Mouse (Mus musculus): Measurements from ENCODE around the gene Tlr2. TPM values are rescaled to one million over a fixed set of nuclear protein-coding genes. Genes with fewer than 3 reads are reported as not detected.

The Tlr2 gene
- total RNA-seq, 2 experiments from 2014 or later, result 0.44 to 0.72 TPM

- intact Hi-C loops (cut with DNase I), result no loop called here
- no peak overlapping the region for H3K4me3 ChIP-seq
These were observed 25.1 kb downstream of the Tlr2 start for GRCm38 (mm10) chr3:83816372-83816925.

GRCm38 (mm10) chr3:83812863-83813262, 28.7 kb downstream of the Tlr2 start:
- DNase-seq (ENCODE audit: extremely low spot score in 1 of 2, low spot score in 2 of 2), result no peak
- H3K4me3 ChIP-seq, result no peak overlapping the region
- intact Hi-C loops (cut with DNase I), result no loop called here
- H3K27ac ChIP-seq, result no peak overlapping the region
- TF ChIP-seq CTCF (IDR thresholded peaks at IDR 0.05), result no peak

More at GRCm38 (mm10) chr3:83816372-83816925, 25.1 kb downstream of the Tlr2 start:
- TF ChIP-seq CTCF (IDR thresholded peaks at IDR 0.05), result no peak
- no peak for DNase-seq (ENCODE audit: extremely low spot score in 1 of 2, low spot score in 2 of 2)
- H3K27ac ChIP-seq, result no peak overlapping the region

- H3K4me3 ChIP-seq, result no peak overlapping the region
- DNase-seq (ENCODE audit: extremely low spot score in 1 of 2, low spot score in 2 of 2), result no peak
- intact Hi-C loops (cut with DNase I), result no loop called here
- H3K27ac ChIP-seq, result no peak overlapping the region
- TF ChIP-seq CTCF (IDR thresholded peaks at IDR 0.05), result no peak
These were observed 29.6 kb downstream of the Tlr2 start for GRCm38 (mm10) chr3:83811987-83812386.

GRCm38 (mm10) chr3:83808483-83808882, 33.1 kb downstream of the Tlr2 start:
- no peak for DNase-seq (ENCODE audit: extremely low spot score in 1 of 2, low spot score in 2 of 2)
- no peak overlapping the region for H3K4me3 ChIP-seq
- TF ChIP-seq CTCF (IDR thresholded peaks at IDR 0.05), result no peak
- H3K27ac ChIP-seq, result no peak overlapping the region
- intact Hi-C loops (cut with DNase I), result no loop called here

- TF ChIP-seq CTCF (IDR thresholded peaks at IDR 0.05), result no peak; the same call in none of the 2 replicates
- no peak for DNase-seq (ENCODE audit: extremely low spot score in 1 of 2, low spot score in 2 of 2)
- intact Hi-C loops (cut with DNase I), result no loop called here
- Histone ChIP-seq H3K27ac (no peak overlapping the region), H3K4me3 (no peak overlapping the region)
These were observed 39.9 kb downstream of the Tlr2 start for GRCm38 (mm10) chr3:83801649-83802155.

- DNase-seq (ENCODE audit: extremely low spot score in 1 of 2, low spot score in 2 of 2), result no peak
- H3K27ac ChIP-seq, result no peak overlapping the region
- no peak overlapping the region for H3K4me3 ChIP-seq
- intact Hi-C loops (cut with DNase I), result no loop called here
- no peak for TF ChIP-seq CTCF (IDR thresholded peaks at IDR 0.05)
These were observed 42.1 kb downstream of the Tlr2 start for GRCm38 (mm10) chr3:83799486-83799885.

GRCm38 (mm10) chr3:83797828-83798227, 43.7 kb downstream of the Tlr2 start:
- peak; percentile 59 to 64 for DNase-seq (ENCODE audit: extremely low spot score in 1 of 2, low spot score in 2 of 2)
- intact Hi-C loops (cut with DNase I), result loop anchor here (1.0 kb wide), 1 partner anchor 101 kb away; no protein-coding TSS in a partner anchor
- TF ChIP-seq CTCF (IDR thresholded peaks at IDR 0.05), result peak; percentile 68
- no peak overlapping the region; the same call in 1 of the 2 replicates for H3K4me3 ChIP-seq
- H3K27ac ChIP-seq, result no peak overlapping the region

GRCm38 (mm10) chr3:83797098-83797497, 44.5 kb downstream of the Tlr2 start:
- H3K4me3 ChIP-seq, result no peak overlapping the region; the same call in 1 of the 2 replicates
- no peak for DNase-seq (ENCODE audit: extremely low spot score in 1 of 2, low spot score in 2 of 2)
- peak; percentile 28; the same call in 1 of the 2 replicates for TF ChIP-seq CTCF (IDR thresholded peaks at IDR 0.05)
- no peak overlapping the region for H3K27ac ChIP-seq
- intact Hi-C loops (cut with DNase I), result no loop called here

- TF ChIP-seq CTCF (IDR thresholded peaks at IDR 0.05), result no peak
- DNase-seq (ENCODE audit: extremely low spot score in 1 of 2, low spot score in 2 of 2), result no peak
- Histone ChIP-seq H3K27ac (no peak overlapping the region), H3K4me3 (no peak overlapping the region)
- intact Hi-C loops (cut with DNase I), result no loop called here
These were observed 50.1 kb downstream of the Tlr2 start for GRCm38 (mm10) chr3:83791444-83791843.

GRCm38 (mm10) chr3:83789651-83790451, 51.7 kb downstream of the Tlr2 start:
- intact Hi-C loops (cut with DNase I), result no loop called here
- peak overlapping the region; percentile 51 for H3K4me3 ChIP-seq
- DNase-seq (ENCODE audit: extremely low spot score in 1 of 2, low spot score in 2 of 2), result no peak
- peak; percentile 27 for TF ChIP-seq CTCF (IDR thresholded peaks at IDR 0.05)
- H3K27ac ChIP-seq, result no peak overlapping the region

GRCm38 (mm10) chr3:83787776-83788305, 53.7 kb downstream of the Tlr2 start:
- no peak overlapping the region for H3K4me3 ChIP-seq
- intact Hi-C loops (cut with DNase I), result no loop called here
- no peak overlapping the region for H3K27ac ChIP-seq
- DNase-seq (ENCODE audit: extremely low spot score in 1 of 2, low spot score in 2 of 2), result no peak
- TF ChIP-seq CTCF (IDR thresholded peaks at IDR 0.05), result no peak

GRCm38 (mm10) chr3:83787086-83787485, 54.5 kb downstream of the Tlr2 start:
- no peak overlapping the region for H3K4me3 ChIP-seq
- DNase-seq (ENCODE audit: extremely low spot score in 1 of 2, low spot score in 2 of 2), result no peak
- no peak for TF ChIP-seq CTCF (IDR thresholded peaks at IDR 0.05)
- intact Hi-C loops (cut with DNase I), result no loop called here
- no peak overlapping the region for H3K27ac ChIP-seq

Other genes with a start within 250 kb of the Tlr2 start
- gene Sfrp2, start 75.4 kb downstream of the Tlr2 start, total RNA-seq (2021), result 1 to 10 TPM; 2.6 to 2.8 TPM
- gene Tmem131l, start 198.4 kb upstream of the Tlr2 start, total RNA-seq (2021), result 10 to 100 TPM; 21.7 to 24.9 TPM